Mouse (Mus musculus) lung, postnatal 36 days (tissue): ENCODE measurements around the gene Bcdin3d.

Experiments
- DNase-seq: peaks from one replicate; pipeline ENCODE4 v3.0.0; 2022; ENCODE audit warnings: mixed read lengths

The Bcdin3d gene

DNA sequence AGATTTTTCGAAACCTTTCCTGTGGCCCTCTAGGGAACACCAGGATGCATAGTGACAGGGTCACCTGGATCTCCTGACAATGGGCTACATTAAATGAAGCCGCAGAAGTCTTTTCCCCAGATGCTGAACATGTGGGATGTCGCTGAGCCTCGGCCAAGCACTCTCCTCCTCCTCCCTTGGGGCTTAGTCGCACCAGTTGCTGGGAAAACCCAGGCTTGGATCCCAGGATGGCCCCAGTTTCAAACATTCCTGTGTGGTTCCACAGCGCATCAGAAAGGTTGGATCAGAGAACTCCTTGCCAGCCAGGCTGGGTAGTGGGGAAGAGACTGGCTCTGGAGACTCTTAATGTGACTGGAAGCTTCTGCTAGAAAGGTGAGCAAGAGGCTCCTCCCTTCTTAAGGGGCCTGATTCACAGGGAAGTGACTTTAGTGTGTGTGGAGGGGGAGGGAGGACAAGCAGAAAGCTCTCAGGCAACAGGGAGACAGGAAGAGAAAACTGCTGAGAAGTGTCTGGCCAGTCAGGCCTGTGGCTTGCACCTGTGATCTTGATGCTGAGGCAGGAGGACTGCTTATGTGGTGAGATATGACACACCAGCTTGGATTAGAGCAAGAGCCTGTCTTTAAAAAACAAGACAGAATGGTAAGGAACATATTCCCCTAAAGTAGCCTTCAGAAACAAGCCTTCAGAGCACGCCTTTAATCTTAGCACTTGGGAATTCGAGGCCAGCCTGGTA, 35.4 kb downstream of the Bcdin3d start:
- no peak for DNase-seq

DNA sequence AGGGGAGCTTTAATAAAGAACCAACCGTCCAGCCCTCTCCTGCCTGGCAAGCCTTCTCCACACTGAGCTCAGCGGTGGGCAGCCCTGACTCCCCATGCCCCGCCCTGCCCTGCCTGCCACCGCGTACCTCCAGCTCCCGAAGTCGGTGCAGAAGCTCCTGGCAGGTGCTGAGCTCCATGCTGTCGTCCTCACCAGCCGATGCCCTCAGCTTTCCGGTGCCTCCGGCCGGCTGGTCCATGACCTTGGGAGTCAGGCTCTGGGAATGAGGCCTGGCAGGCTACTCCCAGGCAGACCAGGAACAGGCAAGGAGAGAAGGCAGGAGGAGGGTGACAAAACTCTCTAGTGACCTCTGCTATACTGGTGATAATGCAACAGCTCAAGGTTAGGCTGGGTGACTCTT, 40.6 kb downstream of the Bcdin3d start:
- DNase-seq, result no peak

GRCm38 (mm10) chr15:99433081-99433718, 41.3 kb downstream of the Bcdin3d start:
- DNase-seq, result no peak

DNA sequence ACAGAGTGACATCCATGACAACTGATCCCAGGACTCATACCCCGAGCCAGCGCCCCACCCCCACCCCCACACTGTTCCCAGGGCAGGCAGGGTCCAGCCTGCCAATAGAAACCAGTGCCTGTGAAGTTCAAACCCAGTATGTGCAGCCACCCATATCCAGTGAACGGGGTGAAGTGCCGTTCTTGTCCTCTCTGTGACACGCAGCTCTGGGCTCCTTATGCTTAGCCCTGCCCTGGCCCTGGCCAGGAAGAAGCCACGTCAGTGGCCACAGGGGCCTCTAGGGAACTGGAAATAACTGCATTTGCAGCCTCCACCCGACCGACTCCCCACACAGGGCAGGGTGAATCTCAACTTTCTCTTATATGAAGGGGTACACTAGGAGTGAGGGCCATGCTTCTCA, 42.6 kb downstream of the Bcdin3d start:
- no peak for DNase-seq

- no peak for DNase-seq
Measured at GRCm38 (mm10) chr15:99431504-99431903, 43.0 kb downstream of the Bcdin3d start.

- DNase-seq, result no peak
Measured at GRCm38 (mm10) chr15:99431063-99431462, 43.5 kb downstream of the Bcdin3d start.

DNA sequence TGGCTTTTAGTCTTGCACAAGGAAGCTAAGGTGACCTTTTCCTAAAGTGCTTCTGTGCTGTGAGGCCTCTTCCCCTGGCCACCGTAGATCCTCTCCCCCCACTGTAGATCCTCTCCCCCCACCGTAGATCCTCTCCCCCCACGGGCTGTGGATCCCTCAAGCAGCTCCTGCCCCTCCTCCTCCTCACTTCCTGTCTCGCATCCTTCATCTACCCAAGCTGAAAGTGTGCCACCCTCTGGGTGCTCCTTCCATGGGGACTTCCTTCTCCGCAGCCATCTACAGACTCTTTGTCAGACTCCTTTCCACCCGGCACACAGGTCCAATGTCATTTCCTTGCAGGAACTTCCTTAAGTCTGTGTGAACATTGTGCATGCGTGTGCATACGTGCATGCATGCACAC, 44.1 kb downstream of the Bcdin3d start:
- DNase-seq, result no peak

GRCm38 (mm10) chr15:99423884-99424283, 50.6 kb downstream of the Bcdin3d start:
- no peak for DNase-seq

- DNase-seq, result no peak
Measured at GRCm38 (mm10) chr15:99423131-99423530, 51.4 kb downstream of the Bcdin3d start.

GRCm38 (mm10) chr15:99422551-99422950, 52.0 kb downstream of the Bcdin3d start:
- no peak for DNase-seq

DNA sequence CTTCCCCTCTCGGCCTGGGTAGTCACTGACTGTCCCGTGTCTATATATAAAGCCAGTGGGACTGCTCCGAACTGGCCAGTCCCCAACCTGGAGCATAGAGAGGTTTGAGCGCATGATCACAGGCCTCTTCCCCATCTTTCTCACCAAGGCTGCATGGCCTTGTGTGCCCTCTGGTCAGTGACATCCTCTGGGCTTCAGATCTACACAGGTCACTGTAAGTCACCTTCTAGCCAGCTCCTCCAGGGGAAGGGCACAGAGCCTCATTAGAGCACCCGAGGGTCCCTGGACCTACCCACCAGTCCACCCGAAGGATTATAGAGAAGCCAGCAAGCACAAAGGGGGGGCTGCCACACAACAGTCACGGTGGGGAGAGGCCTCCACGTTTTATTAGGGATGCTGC, 52.9 kb downstream of the Bcdin3d start:
- DNase-seq, result no peak

- DNase-seq, result peak; percentile 58
Measured at GRCm38 (mm10) chr15:99421152-99421551, 53.4 kb downstream of the Bcdin3d start.

DNA sequence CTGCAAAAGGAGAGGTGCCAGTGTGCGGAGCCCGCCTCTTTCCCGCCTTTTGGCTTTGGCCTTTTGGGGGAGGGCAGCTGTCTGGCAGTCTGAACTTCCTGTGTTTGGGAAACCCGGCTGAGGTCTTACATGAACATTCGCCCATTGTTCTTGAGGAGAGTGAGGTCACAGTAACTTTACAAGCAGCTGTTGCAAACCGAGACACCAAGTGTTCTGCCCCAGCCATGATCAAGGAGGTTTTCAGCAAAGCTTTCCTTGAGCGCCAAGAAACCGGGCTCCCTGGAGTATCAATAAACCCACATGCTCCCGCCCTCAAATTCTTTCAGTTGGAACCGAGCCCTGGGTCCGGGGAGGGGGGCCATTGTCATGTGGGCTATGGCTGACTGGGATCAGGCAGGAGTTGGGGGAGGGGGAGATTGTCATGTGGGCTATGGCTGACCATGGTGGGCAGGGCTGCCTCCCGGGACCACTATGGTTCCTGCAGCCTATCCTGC, 54.0 kb downstream of the Bcdin3d start:
- DNase-seq, result peak; percentile 89

DNA sequence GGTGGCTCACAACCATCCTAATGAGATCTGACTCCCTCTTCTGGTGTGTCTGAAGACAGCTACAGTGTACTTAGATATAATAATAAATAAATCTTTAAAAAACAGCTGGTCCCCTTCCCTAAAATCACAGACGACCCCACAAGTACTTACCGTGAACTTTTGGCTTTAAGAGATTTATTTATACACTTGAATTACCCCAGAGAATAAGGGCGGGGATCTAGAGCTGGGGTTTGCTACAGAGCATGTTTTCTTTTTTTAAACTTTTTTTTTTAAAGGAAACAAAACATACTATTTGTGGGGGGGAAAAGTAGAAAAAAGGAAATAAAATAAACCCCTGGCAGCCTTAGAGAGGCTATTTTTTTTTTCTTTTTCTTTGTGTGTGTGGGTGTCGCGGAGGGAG, 54.4 kb downstream of the Bcdin3d start:
- no peak for DNase-seq
